Mouse (Mus musculus): Measurements from ENCODE around the gene Chil3.

DNA sequence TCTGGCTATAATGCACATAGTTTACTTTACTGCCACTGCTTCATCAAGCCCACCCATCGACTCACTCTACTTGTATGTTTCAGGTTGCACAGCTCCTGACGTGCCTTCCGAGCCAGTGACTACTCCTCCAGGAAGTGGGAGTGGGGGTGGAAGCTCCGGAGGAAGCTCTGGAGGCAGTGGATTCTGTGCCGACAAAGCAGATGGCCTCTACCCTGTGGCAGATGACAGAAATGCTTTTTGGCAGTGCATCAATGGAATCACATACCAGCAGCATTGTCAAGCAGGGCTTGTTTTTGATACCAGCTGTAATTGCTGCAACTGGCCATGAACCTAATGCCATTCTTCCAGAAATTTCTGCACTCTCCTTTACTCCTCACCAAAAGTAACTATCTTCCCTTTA is 35.7 kb downstream of the Chil3 start:
- TF ChIP-seq GATA1 (IDR thresholded peaks at IDR 0.05; ENCODE audit: borderline replicate concordance, low read length) (no peak), FLI1 (IDR thresholded peaks at IDR 0.05; ENCODE audit: low read length) (no peak)
